Mouse (Mus musculus): ENCODE measurements around the gene Cux1.

Gene Cux1

GRCm38 (mm10) chr5:136428498-136429060 lies 138.7 kb downstream of the Cux1 start:
- peak in 1 of 2 experiments; percentile 27 for DNase-seq (ENCODE audit: low spot score in 2 of 2)

GRCm38 (mm10) chr5:136427772-136428497 lies 139.4 kb downstream of the Cux1 start:
- DNase-seq (ENCODE audit: low spot score in 2 of 2): no peak

- DNase-seq (ENCODE audit: low spot score in 2 of 2): no peak
Measured at GRCm38 (mm10) chr5:136427121-136427771, 140.0 kb downstream of the Cux1 start.

GRCm38 (mm10) chr5:136422948-136423347 lies 144.3 kb downstream of the Cux1 start:
- DNase-seq (ENCODE audit: low spot score in 2 of 2): no peak

- DNase-seq (ENCODE audit: low spot score in 2 of 2): no peak
Measured at GRCm38 (mm10) chr5:136421885-136422284, 145.4 kb downstream of the Cux1 start.

- no peak for DNase-seq (ENCODE audit: low spot score in 2 of 2)
Measured at GRCm38 (mm10) chr5:136421316-136421715, 146.0 kb downstream of the Cux1 start.

- DNase-seq (ENCODE audit: low spot score in 2 of 2): no peak
Measured at GRCm38 (mm10) chr5:136420342-136420741, 146.9 kb downstream of the Cux1 start.

GRCm38 (mm10) chr5:136417891-136418290 lies 149.4 kb downstream of the Cux1 start:
- no peak for DNase-seq (ENCODE audit: low spot score in 2 of 2)

- DNase-seq (ENCODE audit: low spot score in 2 of 2): no peak
Measured at GRCm38 (mm10) chr5:136414479-136414878, 152.8 kb downstream of the Cux1 start.

GRCm38 (mm10) chr5:136410681-136411181 lies 156.6 kb downstream of the Cux1 start:
- no peak for DNase-seq (ENCODE audit: low spot score in 2 of 2)

GRCm38 (mm10) chr5:136406357-136406756 lies 160.9 kb downstream of the Cux1 start:
- DNase-seq (ENCODE audit: low spot score in 2 of 2): no peak

GRCm38 (mm10) chr5:136403565-136403961 lies 163.7 kb downstream of the Cux1 start:
- peak in 1 of 2 experiments; percentile 29 for DNase-seq (ENCODE audit: low spot score in 2 of 2)

GRCm38 (mm10) chr5:136402622-136403564 lies 164.4 kb downstream of the Cux1 start:
- peak in 1 of 2 experiments; percentile 24 for DNase-seq (ENCODE audit: low spot score in 2 of 2)

GRCm38 (mm10) chr5:136398706-136399105 lies 168.6 kb downstream of the Cux1 start:
- no peak for DNase-seq (ENCODE audit: low spot score in 2 of 2)

- DNase-seq (ENCODE audit: low spot score in 2 of 2): no peak
Measured at GRCm38 (mm10) chr5:136396699-136397098, 170.6 kb downstream of the Cux1 start.

GRCm38 (mm10) chr5:136396256-136396655 lies 171.0 kb downstream of the Cux1 start:
- no peak for DNase-seq (ENCODE audit: low spot score in 2 of 2)

- DNase-seq (ENCODE audit: low spot score in 2 of 2): no peak
Measured at GRCm38 (mm10) chr5:136395600-136396195, 171.6 kb downstream of the Cux1 start.

GRCm38 (mm10) chr5:136394517-136395212 lies 172.6 kb downstream of the Cux1 start:
- no peak for DNase-seq (ENCODE audit: low spot score in 2 of 2)

- no peak for DNase-seq (ENCODE audit: low spot score in 2 of 2)
Measured at GRCm38 (mm10) chr5:136393621-136394020, 173.7 kb downstream of the Cux1 start.

GRCm38 (mm10) chr5:136386757-136387156 lies 180.5 kb downstream of the Cux1 start:
- no peak for DNase-seq (ENCODE audit: low spot score in 2 of 2)

- DNase-seq (ENCODE audit: low spot score in 2 of 2): no peak
Measured at GRCm38 (mm10) chr5:136385161-136385560, 182.1 kb downstream of the Cux1 start.
